Mouse (Mus musculus) liver, embryonic 14.5 days (tissue): ENCODE measurements around the gene Tnfrsf1a. TPM values are rescaled to one million over a fixed set of nuclear protein-coding genes. Genes with fewer than 3 reads are reported as not detected.

ENCODE experiments used
- ATAC-seq: fragments of 200-750 bp; cut with Nextera tagmentation; 2 replicates; pipeline ENCODE4 v1.8.0; 2017; ENCODE audit warnings: moderate number of reproducible peaks, mild to moderate bottlenecking, moderate library complexity; ENCODE audit not compliant: insufficient read depth
- DNase-seq, 3 experiments: peaks; one replicate each; pipeline ENCODE4 v3.0.0-alpha.2; 2012 to 2013; ENCODE audit warnings: low read depth in 3 of 3, low spot score in 3 of 3
- H3K27ac ChIP-seq: fragments of 300-500 bp; sonication (generic); 2 replicates; pipeline ENCODE4 v1.5.1; 2014; ENCODE audit warnings: moderate library complexity, mild to moderate bottlenecking, control low read depth, inconsistent platforms
- H3K27me3 ChIP-seq: fragments of 300-500 bp; sonication (generic); 2 replicates; pipeline ENCODE4 v1.6.1; 2014; ENCODE audit warnings: mild to moderate bottlenecking, low read length, moderate library complexity; ENCODE audit not compliant: control insufficient read depth, insufficient read depth
- H3K36me3 ChIP-seq: fragments of 300-500 bp; sonication (generic); replicated peaks from 2 replicates; pipeline ENCODE4 v1.6.1; 2014; ENCODE audit warnings: low read depth; ENCODE audit not compliant: control insufficient read depth, insufficient read depth
- H3K4me1 ChIP-seq, 2 experiments: fragments of 200-500 bp in 1 of 2; fragments of 300-500 bp in 1 of 2; sonication (generic) in 1 of 2; replicated peaks; 2 replicates each; pipeline ENCODE4 v1.6.1; 2012 to 2014; ENCODE audit warnings: antibody characterized with exemption in 1 of 2, inconsistent platforms in 1 of 2, low read length in 1 of 2; ENCODE audit not compliant: control insufficient read depth in 2 of 2, insufficient read depth in 2 of 2
- H3K4me2 ChIP-seq: fragments of 300-500 bp; sonication (generic); 2 replicates; pipeline ENCODE4 v1.6.1; 2014; ENCODE audit warnings: low read depth, mild to moderate bottlenecking, control low read depth, moderate library complexity
- H3K4me3 ChIP-seq, 2 experiments: fragments of 200-500 bp in 1 of 2; fragments of 300-500 bp in 1 of 2; sonication (generic) in 1 of 2; 2 replicates each; pipeline ENCODE4 v1.5.1; 2012 to 2014; ENCODE audit warnings: low read depth in 2 of 2, low read length in 2 of 2, mild to moderate bottlenecking in 2 of 2, control low read depth in 1 of 2, inconsistent platforms in 1 of 2, moderate library complexity in 1 of 2; ENCODE audit not compliant: insufficient read depth in 1 of 2
- H3K9ac ChIP-seq: fragments of 300-500 bp; sonication (generic); replicated peaks from 2 replicates; pipeline ENCODE4 v1.6.1; 2014; ENCODE audit warnings: mild to moderate bottlenecking, control low read depth, moderate library complexity
- H3K9me3 ChIP-seq: fragments of 300-500 bp; sonication (generic); 2 replicates; pipeline ENCODE4 v1.6.1; 2016; ENCODE audit warnings: low read length, mixed read lengths; ENCODE audit not compliant: control insufficient read depth
- CTCF ChIP-seq: IDR thresholded peaks from 2 replicates; pipeline ENCODE4 v1.5.1; 2016; ENCODE audit warnings: antibody characterized with exemption, low read depth, control low read depth
- EP300 ChIP-seq: IDR thresholded peaks from 2 replicates; pipeline ENCODE4 v1.6.1; 2016; ENCODE audit warnings: antibody characterized with exemption, low read depth
- WGBS: fragments of 180-500 bp; shearing (Covaris S2); extraction: QIAGEN DNeasy Blood & Tissue Kit; methylation state at CpG from one replicate; pipeline ENCODE4 v1.1.7; 2014; ENCODE audit not compliant: insufficient replicate concordance; 5-methylcytosine and 5-hydroxymethylcytosine counted together
- polyA plus RNA-seq, 2 experiments: library from polyadenylated mRNA; depleted of rRNA in 1 of 2; stranded (reverse) in 1 of 2; unstranded in 1 of 2; fragments of >200 nt; fragmentation: Nextera tagmentation in 1 of 2; extraction: Ambion mirVana in 1 of 2; gene quantifications; 2 replicates each; pipeline versions ENCODE4 v1.2.1 to v1.2.3; 2012 to 2014

Gene Tnfrsf1a
- polyA plus RNA-seq, 2 experiments = 16.8 to 21.1 TPM

DNA sequence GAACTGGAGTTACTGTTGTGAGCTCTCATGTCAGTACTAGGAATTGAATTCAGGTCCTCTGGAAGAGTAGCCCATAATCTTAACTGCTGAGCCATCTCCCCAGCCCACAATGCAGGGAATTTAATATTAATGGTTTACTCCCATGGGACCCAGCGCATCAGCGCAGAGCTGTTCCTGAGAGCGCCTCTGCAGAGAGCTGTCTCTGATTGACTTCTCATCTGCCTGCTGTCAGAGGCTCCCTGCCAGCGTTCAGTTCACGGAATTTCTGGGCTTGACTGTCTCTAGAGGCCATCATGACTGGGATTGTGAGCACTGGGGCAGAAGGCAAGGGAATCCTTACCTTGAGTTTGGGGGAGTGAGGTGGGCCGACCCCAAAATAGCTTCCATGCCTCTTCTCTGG is 27.9 kb downstream of the Tnfrsf1a start:
- Histone ChIP-seq H3K4me3 (no peak overlapping the region), H3K36me3 (no peaks in the 10 kb centered on the region), H3K9ac (no peak overlapping the region), H3K4me2 (no peak overlapping the region), H3K27me3 (peaks cover 22% of the 10 kb centered on the region), H3K4me1 (peaks cover 0 to 3% of the 10 kb centered on the region in 2 experiments; a peak in 2 of 4 replicates), H3K27ac (no peak overlapping the region), H3K9me3 (no peaks in the 10 kb centered on the region)
- TF ChIP-seq EP300 (no peak), CTCF (no peak)
- ATAC-seq (no peak), DNase-seq (no peak)
- WGBS = 72% methylated on average over 6 of the region's 6 CpGs

DNA sequence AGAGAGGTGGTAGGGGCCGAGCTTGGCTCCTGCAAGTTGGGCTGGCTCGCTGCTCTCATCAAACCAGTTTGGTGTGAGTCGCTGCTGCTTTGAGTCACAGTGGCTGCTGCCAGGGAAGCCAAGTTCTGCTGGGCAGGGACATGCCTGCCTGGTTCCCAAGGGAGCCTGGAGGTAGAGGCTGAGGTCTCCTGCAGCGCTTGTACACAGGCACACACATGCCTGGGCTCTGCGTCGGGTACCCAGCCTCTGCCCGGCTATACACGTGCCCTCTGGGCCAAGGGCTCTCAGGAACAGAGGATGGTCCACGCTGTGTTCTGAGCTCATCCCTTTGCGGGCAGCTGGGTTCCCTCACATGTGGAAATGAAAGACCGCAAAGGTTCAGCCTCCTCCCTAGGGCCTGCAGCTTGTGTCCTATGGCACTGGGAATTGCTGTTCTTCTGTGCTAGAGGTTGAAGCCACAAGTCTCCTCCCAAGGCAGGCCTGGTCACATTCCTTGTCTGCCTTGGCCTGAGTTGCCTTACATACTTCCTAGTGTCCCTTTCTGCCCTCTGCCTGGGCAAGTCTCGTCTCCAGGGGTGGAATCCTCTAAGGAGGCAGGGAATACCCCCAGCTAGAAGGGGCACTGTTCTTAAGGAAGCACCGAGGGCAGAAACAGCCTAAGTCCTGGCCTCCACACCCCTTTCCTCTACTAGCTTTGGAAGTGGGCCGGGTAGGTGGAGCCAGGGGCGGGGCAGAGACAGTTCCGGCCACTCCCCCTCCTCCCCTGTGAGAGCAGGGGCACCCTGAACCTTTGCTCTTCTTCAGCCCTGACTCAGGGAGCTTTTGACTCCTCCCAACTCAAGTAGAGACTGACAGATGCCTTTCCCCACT is 28.7 kb downstream of the Tnfrsf1a start:
- Histone ChIP-seq H3K27ac (no peak overlapping the region), H3K4me3 (no peak overlapping the region), H3K36me3 (no peaks in the 10 kb centered on the region), H3K4me1 (peaks cover 0 to 3% of the 10 kb centered on the region in 2 experiments; a peak in 2 of 4 replicates), H3K9ac (no peak overlapping the region), H3K9me3 (no peaks in the 10 kb centered on the region), H3K27me3 (peaks cover 22% of the 10 kb centered on the region), H3K4me2 (peak overlapping the region; percentile 22; the same call in 1 of the 2 replicates)
- DNase-seq (no peak), ATAC-seq (peak; percentile 24)
- no peak for TF ChIP-seq EP300
- no peak for TF ChIP-seq CTCF
- WGBS = 39% methylated on average over 16 of the region's 16 CpGs

DNA sequence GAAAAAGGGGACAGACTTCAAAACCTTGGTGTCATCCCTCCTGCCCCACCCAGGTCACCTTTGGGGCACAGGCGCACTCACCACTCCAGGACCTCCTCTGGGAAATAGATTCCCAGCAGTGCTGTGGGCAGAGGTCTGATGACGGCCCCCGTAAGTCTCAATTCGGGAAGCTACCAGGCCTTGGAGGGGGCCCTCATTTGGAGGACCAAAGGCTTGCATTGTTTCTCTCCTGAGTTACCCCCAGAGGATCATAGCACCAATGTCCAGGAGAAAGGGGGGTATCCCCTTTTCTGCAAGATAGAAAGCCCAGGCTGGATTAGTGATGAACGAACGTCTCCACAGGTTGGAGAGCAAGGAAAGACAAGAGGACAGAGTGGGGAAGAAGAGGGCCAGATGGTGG is 29.5 kb downstream of the Tnfrsf1a start:
- no peaks in the 10 kb centered on the region for H3K36me3 ChIP-seq
- H3K9me3 ChIP-seq = no peaks in the 10 kb centered on the region
- TF ChIP-seq EP300 = no peak
- no peak for TF ChIP-seq CTCF
- 24% methylated on average over 6 of the region's 6 CpGs for WGBS
- ATAC-seq = no peak
- H3K4me1 ChIP-seq = peaks cover 0 to 3% of the 10 kb centered on the region in 2 experiments; a peak in 2 of 4 replicates
- H3K27ac ChIP-seq = no peak overlapping the region
- no peak for DNase-seq
- H3K9ac ChIP-seq = no peak overlapping the region
- peaks cover 22% of the 10 kb centered on the region for H3K27me3 ChIP-seq
- no peak overlapping the region for H3K4me2 ChIP-seq
- H3K4me3 ChIP-seq = no peak overlapping the region

DNA sequence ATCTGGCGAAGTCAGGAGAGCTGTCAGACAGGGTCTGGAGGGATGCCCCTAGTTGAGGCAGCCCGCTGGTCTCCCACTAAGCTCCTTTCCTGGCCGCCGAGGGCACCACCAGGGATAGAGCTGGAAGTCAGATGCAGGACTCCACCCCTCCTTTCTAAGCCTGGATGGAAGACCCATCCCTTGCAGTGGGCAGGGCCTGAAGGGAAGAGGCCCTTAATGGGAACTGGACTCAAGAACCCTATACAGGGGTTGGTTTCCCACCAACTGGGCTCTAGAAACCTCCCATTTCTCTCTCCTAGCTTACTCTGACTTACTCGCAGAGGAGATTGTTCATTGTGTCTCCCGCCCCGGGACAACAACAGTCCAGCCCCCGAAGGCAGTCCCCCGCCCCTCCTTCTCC is 30.6 kb downstream of the Tnfrsf1a start:
- Histone ChIP-seq H3K27ac (no peak overlapping the region), H3K4me3 (peak overlapping the region in 1 of 2 experiments; percentile 44; a peak in 2 of 4 replicates), H3K27me3 (peaks cover 22% of the 10 kb centered on the region), H3K9me3 (no peaks in the 10 kb centered on the region), H3K4me1 (peaks cover 0 to 3% of the 10 kb centered on the region in 2 experiments; a peak in 2 of 4 replicates), H3K36me3 (no peaks in the 10 kb centered on the region), H3K4me2 (peak overlapping the region; percentile 54), H3K9ac (no peak overlapping the region)
- ATAC-seq (no peak), DNase-seq (no peak)
- WGBS = 14% methylated on average over 9 of the region's 9 CpGs
- TF ChIP-seq CTCF (no peak), EP300 (no peak)
